Mouse (Mus musculus): ENCODE measurements around the gene Filip1.

GRCm38 (mm10) chr9:79825526-79825925 lies 187.1 kb downstream of the Filip1 start:
- TF ChIP-seq CTCF (IDR thresholded peaks at IDR 0.05; ENCODE audit: extremely low read depth, insufficient read length, insufficient replicate concordance, low read depth, low read length), result no peak
- TF ChIP-seq POLR2A (IDR thresholded peaks at IDR 0.05; ENCODE audit: low read depth, low read length), result no peak
